Mouse (Mus musculus) liver, embryonic 14.5 days (tissue): Measurements from ENCODE around the gene Slc25a51.

Experiments used
- CTCF ChIP-seq: IDR thresholded peaks from 2 replicates; pipeline ENCODE4 v1.5.1; 2016; ENCODE audit warnings: antibody characterized with exemption, low read depth, control low read depth
- EP300 ChIP-seq: IDR thresholded peaks from 2 replicates; pipeline ENCODE4 v1.6.1; 2016; ENCODE audit warnings: antibody characterized with exemption, low read depth

DNA sequence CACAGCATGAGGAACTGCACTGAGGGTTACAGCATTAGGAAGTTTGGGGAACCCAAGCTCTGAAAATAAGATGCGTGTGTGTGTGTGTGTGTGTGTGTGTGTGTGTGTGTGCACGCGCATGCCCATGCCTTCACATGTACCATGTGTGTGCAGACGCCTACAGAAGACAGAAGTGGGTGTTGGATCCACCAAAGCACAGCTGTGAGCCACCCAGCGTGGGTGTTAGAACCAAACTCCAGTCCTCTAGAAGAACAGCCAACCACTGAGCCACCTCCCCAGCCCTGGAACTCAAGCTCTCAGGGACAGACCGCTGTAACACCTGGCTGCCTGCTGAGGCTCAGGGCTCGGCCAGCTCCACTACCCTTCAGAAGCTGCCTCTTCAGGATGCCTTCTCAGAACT, 39.9 kb upstream of the Slc25a51 start:
- TF ChIP-seq EP300 (no peak), CTCF (no peak)
